Mouse (Mus musculus): ENCODE results near the gene Gm1123.

Gene Gm1123

DNA sequence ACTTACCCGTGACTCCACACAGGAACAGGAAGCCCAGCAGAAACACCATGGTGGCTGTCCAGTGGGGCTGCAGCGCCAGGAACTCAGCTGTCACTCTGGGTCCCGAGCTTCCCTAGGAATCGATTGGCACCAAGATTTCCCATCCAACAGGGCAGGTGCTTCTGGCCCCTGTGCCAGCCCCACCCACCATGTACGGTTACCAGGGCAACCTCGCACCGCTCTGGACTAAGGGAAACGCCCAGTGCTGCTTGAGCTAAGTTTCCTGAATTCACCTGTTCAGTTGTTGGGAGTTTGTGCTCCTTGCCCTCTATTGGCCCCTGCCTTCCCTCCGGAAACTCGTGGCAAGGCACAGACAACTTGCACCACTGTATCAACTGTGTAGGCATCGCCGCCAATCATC, at the start of gene Gm1123:
Gene Gm1123 (minus strand): TSS at position 141 of the 400 bp plus-strand sequence.
- DNase-seq, result no peak

DNA sequence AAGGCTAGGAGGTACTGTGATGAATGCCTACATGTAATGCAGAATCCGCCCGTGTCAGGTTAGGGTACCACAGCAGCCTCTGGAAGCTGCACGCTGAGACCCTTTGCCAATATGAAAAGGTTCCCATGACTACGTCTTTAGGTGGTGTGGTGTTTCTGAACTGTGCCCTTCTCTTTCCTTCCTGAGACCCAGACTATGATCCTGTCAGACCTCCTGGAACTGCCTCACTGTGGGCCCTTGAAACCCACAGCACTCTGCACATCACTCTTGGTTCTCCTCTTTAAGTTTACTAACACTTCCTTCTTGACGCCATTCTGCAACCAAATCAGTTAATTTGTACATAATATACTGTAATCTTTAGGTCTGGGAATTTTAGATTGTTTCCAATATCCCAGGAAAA, 46.2 kb upstream of the Gm1123 start:
- DNase-seq, result no peak

DNA sequence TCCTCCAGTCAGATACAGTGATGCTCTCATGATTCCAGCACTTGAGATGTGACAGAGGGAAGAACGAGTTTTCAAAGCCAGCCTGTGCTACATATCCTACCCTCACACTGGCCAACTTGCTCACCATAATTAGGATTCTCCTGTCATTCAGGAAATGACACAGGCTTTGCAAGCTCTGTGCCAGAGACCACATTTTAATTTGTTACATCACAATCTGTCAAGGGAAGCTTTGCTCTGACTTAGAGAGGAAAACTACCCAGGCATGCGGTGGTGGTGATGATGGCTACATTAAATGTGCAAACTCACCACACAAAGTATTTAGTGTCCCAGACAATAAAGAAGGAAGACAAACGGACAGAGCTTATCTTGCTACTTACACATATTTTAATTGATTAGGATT, 45.8 kb upstream of the Gm1123 start:
- DNase-seq, result no peak

DNA sequence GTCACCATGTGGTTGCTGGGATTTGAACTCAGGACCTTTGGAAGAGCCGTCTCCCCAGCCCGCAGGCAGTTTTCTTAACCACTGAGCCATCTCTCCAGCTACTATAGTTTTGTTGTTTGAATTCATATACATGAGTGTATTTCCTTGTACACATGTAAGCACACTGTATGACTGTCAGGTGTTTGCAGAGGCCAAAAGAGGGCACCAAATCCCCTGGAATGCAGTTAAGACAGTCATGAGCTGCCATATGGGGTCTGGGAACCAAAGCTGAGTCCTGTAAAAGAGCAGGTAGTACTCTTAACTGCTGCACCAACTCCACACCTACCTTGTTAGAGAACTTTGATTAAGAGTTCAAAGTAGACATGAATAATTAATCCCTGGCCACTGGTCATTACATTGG, 45.1 kb upstream of the Gm1123 start:
- no peak for DNase-seq

DNA sequence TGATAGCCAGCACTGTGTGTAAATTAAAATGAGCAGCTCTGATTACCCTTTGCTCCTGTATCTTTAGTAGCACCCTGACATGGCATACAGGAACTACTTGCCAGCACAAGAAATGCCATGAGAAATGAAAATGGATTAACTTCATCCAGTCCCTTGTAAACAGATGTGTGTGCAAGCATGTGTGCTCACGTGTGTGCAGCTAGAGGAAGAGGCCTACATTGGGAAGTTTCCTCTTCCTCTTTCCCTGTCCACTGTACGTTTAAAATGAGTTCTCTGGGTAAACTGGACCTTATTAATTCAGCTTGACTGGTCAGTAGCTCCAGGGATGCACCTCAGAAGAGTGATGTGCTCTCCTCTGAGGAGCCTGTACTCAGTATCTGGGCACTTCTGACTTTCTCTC, 38.9 kb upstream of the Gm1123 start:
- DNase-seq, result no peak

DNA sequence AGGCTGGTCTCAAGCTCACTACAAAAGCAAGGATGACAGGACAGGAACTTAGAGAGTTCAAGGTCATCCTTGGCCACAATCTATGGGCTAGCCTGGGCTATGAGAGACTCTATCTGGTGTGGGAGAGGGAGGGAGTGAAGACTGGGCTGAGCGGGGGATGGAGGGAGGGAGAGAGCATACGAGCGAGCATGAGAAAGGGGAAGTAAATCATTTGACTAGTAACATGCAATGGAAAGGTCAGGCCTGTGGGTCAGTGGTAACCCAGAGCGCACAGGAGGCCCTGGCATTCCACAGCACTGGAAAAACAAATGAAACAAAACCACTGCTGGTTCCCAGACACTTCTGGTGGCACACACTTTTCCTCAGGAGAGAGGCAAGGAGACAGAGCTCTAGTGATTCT, 37.0 kb upstream of the Gm1123 start:
- no peak for DNase-seq

DNA sequence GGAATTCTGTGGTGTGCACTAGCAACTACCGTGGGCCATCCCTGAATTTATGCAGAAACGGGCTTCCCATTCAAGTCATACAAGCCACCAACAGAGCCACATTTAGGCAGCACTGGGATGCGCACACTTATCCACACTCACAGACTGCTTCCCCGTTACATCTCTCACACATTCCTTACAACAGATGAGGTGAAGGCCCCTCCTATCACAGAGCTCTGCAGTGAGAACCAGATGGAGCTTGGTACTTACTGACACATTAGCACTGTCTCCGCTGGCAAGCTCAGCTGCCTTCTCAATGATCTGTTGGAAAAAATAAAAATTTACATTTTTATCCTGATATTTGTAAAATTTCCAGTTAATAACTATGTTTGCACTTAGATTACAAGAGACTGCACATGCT, 29.8 kb upstream of the Gm1123 start:
- no peak for DNase-seq

DNA sequence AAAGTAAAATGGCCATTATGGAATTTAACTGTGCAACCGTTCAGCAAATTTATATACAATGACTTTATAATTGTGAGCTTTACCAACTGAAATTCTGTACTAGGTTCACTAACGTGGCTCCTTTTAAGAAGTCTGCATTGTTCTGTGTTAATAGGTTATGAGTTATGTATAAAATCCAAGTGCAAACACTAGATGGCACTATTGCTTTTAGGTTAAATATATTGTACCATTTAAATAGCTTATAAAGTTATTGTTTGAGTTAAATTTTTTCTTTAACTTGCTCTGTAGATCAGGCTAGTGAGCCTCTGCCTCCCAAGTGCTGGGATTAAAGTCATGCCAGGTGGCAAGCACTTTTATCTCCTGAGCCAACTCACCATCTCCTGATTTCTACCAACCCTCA, 28.7 kb upstream of the Gm1123 start:
- no peak for DNase-seq

DNA sequence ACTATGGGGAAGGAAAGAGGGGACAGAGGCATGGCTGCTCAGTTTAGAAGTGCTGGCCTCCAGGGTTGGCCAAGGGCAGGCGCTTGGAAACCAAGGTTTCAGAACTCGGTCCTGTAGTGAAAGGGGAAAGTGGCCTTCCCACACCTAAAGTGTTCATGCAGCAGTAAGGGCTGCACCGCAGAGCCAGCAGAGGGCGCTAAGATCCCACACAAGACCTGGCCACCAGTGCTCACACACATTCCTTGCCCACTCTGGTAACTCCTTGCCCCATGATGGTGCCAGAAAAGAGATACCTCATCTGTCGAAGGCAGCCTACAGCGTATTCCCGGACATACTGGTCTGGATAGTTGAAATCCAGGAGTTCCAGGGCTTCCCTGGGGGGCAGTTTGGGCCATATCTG, 27.0 kb upstream of the Gm1123 start:
- peak; percentile 82 for DNase-seq

DNA sequence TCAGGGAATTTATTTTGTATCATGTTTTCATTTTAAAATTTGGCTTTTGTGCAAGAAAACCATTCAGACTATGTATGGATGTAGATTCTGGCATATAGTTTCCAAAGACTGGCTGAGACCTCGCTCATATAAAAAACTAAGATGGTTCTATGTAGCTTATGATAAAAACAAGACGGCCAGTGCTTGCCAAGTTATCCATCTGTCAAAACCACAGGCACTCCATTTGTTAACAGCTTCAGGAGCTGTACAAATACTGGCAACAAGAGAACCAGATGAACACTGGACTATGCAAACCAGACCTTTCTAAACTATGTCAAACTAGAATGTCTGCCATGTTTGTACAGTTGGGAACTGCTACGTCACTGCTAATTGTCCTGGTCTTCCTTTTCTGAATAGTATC, 22.2 kb upstream of the Gm1123 start:
- DNase-seq, result no peak

DNA sequence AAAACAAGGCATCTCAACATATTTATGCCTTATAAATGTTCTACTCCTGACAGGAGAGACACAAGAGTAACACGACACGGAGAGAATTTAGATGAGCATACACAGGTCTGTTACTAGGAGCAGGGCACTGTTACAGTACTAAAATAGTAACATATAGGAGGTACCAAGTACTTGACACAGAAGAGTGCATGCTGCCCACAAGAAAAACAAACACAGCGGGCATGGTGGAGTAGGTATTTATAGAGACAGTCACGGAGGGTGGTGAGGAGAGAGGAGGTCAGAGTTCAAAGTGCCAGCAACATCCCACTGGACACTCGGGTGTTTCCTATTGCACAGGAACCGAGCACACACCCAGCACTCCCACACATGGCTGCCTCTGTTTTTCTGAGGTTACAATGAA, 14.2 kb upstream of the Gm1123 start:
- DNase-seq, result no peak

DNA sequence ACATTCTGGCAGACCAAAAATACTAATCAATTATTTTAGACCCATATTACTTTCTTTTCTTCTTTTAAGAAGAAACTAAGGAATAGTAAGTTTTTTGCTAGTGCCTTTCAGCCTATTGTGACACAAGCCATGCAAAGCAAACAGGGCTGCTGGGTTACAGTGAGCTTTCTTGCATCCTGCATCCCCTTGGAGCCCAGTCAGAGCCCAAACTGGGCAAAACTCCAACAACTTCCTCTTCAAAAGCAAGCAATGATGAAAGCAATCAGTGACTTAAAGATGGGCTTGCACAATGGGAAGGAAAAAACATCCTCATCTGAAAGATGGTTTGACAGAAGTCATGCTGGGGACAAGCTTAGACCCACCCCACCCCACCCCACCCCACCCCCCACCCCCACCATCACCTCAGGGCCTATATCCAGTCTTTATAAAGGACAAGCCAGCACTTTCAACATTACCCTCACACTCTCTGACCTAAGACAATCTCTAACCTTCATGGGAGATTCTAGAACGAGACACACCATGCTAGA, 13.3 kb upstream of the Gm1123 start:
- DNase-seq, result no peak

DNA sequence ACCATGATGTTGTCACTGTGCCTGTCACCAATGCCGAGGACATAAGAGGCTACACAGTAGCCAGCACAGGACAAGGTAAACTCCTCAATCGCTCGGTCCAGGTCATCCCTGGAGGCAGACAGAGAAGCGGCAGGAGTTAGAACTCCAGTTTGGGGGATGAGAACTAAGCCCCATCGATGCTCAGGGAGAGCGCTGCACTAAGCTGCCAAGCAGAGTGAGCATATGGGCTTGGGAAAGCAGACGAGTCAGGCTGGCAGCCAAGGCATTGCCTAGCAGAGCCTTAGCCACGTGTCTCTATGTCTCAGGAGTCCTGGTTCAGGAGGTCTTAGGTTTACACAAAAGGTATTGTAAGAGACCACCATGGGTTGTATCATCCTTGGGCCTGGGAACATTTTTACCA, 9.2 kb upstream of the Gm1123 start:
- DNase-seq, result no peak

DNA sequence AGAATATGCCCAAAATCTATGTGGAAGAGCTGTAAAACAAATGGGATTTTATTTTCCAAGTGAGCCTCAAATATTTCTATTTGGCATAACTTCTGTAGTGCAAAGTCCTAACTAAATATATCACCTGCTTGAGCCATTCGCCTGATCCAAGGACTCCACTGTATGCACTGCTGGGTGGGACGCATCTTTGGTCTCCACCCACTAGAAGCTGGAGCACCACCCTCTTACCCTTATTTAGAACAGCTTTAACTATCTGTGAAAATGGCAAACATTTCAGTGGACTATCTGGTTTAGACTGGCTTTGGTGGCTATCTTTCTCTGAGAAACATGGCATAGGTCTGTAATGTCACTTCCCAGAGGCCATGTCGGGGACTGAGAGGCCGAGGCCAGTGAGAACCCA, 7.1 kb upstream of the Gm1123 start:
- DNase-seq, result no peak

DNA sequence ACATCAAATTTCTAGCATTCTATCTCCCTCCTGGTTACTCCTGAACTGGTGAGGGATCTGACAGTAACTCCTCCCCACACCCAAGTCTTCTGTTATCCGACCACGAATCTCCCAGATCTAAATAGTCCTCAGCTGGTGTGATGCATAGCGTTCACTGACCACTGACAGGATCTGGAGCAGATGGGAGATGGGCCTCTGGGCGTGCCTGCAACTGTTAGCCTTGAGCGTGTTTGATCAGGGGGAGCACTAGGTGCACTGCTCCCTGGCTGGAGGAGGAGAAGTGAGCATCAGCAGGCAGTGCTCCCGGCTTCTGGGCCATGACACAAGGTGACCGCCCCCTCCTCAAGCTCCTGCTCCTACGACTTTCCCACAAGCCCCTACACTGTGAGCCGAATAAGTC, 6.5 kb upstream of the Gm1123 start:
- no peak for DNase-seq

DNA sequence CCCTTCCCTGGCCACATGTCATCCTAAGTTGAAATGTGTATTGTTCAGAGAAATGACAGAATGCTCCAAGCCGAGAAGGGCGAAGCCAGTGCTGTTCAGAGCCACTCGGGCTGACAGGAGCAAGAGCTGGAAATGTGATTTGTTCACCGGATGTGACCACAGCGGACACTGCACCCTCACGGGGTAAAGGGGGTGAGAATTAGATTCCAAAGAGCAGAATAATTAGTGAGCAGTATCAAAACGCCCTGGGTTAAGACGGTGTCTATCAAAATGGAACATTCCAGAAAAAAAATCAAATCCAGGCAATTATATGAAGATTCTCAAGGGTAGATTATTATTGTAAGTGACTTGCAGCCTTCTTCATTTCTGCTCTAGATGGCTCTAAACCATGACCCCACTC, 1.4 kb downstream of the Gm1123 start:
- no peak for DNase-seq

DNA sequence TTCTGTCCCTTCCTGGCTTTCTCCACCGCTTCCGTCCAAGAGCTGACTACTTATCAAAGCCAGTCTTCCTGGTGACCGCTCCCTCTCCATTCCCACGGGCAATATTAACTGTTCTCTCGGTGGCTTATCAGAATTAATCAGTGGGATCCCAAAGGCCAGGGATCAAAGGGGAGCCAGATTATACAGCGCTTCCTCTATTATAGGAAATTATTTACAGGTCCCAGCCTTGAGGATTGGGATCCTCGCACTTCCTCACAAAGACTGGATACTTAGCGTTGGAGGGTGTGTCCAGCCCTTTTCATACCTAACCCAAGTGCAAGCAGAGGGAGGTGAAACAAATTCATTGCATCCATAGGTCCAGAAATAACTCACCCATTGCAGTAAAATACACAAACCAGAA, 3.5 kb downstream of the Gm1123 start:
- DNase-seq, result no peak

DNA sequence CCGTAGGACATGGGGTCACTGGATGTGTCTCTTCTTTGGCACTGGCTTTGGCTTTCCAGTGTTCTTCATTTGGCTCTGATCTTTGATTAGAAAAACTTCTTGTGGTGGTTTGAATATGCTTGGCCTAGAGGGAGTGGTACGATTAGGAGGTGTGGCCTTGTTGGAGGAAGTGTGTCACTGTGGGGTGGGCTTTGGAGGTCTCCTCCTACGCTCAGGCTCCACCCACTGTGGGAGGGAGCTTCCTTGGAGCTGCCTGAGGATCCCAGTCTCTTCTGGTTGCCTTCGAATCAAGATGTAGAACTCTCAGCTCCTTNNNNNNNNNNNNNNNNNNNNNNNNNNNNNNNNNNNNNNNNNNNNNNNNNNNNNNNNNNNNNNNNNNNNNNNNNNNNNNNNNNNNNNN, 13.8 kb downstream of the Gm1123 start:
- no peak for DNase-seq

DNA sequence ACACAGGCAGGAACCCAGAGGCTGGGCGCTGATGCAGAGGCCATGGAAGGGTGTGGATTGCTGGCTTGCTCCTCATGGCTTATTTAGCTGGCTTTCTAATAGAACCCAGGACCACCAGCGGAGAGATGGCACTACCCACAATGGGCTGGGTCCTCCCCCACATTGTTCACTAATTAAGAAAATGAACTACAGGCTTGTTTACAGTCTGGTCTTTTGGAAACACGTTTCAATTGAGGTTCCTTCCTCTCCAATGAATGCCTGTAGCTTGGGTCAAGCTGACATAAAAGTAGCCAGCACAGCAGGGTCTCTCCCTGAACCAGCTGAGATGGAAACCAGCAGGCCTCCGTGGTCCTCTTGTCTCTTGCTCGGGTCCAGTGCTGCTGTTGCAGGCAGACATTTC, 14.3 kb downstream of the Gm1123 start:
- no peak for DNase-seq

DNA sequence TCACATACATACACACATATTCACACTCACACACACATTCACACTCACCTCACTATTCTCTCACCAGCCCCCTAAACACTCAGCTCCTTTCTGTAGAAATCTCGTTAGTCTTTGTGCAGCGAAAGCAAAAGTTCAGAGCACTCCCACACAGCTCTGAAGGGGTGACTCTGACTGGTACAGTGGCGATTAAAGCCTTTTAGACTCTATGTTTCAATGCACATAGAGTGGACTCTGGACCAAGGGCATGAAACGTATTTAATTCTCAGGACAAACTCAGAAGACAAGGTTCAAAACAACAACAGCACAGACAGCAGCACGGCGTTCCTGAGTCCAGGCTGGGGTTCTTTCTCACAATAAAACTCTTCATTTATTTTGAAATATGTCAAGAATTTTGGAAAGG, 17.8 kb downstream of the Gm1123 start:
- DNase-seq, result no peak

DNA sequence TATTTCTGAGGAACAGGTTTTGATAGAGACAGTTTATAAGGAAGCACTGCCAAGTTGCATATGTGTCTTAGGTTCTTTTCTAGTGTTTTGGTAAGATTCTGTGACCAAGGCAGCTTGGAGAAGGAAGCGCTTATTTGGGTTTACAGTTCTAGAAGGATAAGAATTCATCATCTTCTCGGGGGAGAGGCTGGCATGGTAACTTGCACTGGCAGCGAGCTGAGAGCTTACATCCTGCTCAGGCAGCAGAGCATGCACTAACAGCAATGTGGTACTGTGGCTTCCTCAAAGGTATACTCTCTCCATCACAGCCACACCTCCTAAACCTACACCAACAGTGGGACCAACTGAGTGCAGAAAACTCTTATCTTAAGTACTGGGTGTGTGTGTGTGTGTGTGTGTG, 18.8 kb downstream of the Gm1123 start:
- DNase-seq, result no peak

DNA sequence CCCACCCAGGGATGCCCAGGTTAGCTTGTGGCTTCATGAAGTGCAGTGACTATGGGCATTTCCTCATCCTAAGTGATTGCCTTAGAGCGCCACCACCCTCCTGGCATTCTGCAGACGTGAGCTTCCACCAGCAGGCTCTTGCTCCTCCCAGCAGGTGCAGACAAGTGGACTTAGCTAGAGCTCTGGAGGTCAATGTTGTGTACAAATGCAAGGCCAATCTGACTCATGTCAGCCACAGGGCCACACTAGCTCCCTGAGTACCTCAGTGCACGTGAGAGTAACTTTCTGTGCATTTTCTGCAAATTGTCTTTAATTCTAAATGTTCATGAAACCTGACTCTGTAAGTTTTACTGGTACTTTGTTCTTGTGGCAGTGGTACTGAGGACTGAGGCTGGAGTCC, 19.2 kb downstream of the Gm1123 start:
- DNase-seq, result no peak

DNA sequence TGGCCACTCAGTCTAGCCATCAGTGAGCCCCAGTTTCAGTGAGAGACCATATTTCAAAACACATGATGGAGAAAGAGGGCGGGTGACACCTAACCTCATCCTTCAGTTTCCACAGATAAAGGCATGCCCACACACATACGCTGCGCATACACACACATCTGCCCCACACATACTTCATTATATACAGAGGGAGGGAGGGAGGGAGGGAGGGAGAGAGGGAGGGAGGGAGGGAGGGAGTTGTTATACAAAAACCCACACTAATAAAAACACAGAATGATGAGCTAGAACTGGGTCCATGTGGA, 25.7 kb downstream of the Gm1123 start:
- no peak for DNase-seq

DNA sequence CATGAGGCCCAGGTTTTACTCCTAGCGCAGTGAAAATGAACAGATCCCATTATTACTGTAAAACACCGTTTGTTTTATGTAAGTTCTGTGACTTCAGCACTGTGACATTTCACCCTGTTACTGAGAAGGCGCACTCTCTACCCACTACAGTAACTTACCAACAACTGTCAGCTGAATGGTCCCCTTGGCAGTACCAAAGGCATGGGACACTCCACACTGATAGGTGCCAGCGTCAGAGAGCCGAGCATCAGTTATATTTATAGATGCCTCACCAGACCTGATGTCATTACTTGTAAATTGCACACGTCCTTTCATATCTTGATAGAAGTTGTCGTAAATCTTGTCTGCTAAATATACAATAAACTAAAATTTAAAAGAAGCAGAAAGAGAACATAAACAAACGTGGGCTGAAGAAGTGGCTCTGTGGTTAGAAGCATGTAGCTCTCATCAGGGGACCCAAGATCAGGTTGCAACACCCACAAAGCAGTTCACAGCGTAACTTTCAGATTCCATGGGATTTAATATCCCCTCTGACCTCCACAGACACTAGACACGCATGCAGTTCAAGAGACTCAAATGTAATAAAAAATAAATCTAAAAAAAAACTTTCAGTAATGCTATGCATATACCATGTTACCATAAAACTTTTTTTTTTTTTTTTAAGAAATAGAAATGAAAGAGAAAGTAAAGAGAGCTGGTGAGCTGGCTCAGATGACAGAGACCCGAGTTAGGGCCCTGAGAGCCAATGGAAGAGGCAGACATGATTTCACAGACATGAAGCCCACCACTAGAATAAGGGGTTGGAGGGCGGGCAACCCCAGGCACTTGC, 26.2 kb downstream of the Gm1123 start:
- DNase-seq, result no peak

DNA sequence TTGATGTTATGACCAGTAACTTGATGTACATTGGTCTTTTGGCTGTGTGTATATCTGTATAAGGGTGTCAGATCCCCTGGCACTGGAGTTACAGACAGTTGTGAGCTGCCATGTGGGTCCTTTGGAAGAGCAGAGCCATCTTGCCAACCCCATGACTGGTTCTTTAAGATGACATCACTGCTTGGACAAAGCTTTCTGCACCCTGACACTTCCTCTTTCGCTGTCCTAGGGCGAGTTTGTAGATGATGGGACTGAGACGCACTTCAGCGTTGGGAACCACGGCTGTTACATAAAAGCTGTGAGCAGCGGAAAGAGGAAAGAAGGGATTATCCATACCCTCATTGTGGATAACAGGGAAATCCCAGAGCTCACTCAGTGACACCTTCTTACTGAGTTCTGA, 34.2 kb downstream of the Gm1123 start:
- no peak for DNase-seq
